Mouse (Mus musculus) kidney, adult 9 months (tissue): ENCODE results near the gene Fgd1.

Source experiments
- DNase-seq: peaks from one replicate; pipeline ENCODE4 v3.0.0; 2022

Fgd1 gene

DNA sequence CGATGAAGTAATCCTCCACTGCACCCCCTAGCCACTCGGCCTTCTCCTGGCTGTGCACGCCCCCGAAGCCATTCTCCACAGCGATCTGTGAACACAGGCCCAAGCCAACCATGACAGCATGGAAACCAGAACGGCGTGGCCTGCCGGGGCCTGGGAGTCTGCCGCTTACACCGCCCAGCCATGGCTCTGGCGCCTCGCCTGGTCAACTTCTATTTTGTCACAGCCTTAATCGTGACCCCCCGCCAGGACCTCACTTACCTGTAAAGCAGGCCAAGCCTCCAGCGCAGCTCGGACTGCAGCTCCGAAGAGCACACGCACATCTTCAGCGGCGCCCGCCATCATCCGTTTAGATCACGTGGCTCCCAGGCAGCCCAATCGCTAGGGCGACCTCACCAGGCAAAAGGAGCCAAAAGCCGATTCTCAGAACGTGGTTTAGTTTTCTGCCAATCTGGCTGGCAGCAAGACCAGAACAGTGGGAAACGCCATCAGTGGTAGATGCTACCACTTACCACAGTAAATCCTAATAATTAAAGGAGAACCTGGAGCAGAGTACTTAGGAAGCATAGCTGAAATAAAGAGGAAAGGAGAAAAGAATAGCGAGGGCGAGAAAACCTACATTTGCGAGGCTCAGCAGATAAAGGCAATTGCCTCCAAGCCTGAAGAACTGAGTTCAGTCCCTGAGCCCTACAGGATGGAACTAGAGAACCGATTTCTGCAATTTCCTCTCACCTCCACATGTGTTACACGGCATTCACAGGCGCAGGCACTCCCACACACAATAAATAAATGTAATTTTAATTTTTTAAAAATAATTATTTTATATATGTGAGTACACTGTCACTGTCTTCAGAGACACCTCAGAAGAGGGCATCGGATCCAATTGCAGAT, 50.5 kb downstream of the Fgd1 start, which contains the start of gene Tsr2:
Gene Tsr2, minus strand, starts transcription at position 373 of the 888 bp plus-strand sequence.
- peak; percentile 74 for DNase-seq

DNA sequence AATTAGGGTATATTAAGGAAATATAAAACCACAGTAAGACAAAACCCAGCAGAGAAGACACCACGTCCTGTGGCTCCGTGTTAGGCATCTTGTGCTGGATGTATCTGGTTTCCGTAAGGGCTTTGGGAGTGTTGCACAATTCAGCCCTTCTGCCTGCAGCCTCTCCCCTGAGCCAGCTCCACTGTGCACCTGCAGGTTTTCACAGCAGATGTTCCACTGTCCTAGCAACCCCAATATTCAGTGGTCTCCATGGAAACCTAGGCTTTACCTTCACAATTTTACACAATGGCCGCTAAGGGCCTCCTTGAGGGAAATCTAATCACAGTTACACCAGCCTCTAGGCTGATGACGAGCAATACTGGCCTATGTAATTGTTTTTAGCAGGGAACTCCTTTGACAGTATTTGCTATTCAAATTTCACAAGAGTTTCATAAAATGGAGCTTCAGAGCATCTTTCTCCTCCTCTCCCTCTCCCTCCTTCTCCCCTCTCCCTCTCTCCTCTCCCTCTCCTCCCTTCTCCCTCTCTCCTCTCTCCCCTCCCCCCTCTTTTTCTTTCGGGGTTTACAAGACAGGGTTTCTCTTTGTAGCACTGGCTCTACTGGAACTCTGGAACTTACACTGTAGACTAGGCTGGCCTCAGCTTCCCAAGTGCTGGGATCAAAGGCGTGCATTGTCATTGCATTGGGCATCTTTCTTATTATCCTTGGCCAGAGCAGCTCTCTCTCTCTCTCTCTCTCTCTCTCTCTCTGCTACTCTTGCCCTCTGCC, 61.5 kb downstream of the Fgd1 start:
- no peak for DNase-seq

DNA sequence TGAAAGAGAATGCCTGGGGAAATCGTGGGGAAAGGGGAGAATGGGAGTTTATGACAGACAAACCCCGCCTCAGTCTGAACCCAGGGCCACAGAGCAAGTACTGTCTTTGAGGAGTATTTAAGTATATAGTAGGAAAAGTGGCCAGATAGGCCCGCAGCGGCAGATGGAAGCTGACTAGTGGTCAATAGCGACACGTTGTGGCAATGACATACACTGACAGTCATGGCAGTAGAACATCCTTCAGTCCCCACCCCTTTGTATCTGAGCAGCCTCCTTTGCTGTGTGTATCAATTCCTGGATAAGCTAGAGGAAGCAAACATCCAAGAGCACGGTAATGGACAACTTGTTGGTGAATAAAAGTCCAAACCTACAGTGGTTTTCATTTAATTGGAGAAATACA, 70.8 kb downstream of the Fgd1 start:
- DNase-seq, result peak; percentile 30

DNA sequence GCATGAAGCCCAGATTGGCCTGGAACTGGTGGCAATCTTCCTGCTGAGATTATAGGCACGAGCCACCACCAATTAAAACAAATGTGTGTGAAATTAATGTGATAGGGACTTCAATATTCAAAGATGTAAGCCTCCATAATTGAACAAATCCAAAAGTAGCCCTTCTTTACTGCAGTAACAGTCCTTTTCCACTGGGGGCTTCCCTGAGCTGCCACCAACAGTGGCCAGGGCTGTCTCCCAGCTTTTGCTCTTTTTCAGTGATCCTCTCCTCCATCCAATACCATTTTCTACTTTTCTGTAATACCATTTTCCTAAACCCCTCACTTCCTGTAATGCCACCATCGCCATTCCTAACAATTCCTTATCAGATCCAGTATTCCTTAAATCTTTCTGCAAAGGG, 71.5 kb downstream of the Fgd1 start:
- peak; percentile 4 for DNase-seq

DNA sequence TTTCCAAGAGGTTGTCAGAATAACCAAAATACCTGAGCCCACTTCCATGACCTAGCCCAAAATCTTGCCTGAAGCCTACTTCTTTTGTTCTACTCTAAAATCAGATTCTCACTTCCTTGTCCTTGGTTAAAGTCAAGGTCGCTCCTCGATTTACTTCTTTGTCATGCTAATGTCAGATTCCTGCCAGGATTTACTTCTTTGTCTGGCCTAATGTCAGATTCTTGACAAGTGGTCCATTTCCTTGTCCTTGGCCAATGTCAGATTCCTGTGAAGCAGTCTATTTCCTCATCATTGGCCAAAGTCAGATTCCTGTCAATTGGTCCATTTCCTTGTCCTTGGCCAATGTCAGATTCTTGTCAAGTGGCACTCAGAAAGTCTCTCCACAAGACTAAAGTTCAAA, 78.0 kb downstream of the Fgd1 start:
- DNase-seq, result no peak

DNA sequence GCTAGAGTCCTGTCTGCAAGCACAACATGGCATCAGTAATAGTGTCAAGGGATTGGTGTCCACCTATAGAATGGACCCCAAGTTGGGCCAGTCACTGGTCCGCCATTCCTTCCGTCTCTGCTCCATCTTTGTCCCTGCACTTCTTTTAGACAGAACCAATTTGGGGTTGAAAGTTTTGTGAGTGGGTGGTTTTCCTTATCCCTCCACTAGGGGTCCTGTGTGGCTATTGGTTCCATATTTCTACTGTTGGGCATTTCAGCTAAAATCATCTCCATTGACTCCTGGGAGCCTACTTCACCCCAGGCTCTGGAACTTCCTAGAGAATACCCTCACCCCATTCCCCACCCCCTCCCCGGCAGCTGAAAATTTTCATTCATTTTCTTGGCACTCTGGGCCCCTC, 84.5 kb downstream of the Fgd1 start:
- DNase-seq, result no peak

DNA sequence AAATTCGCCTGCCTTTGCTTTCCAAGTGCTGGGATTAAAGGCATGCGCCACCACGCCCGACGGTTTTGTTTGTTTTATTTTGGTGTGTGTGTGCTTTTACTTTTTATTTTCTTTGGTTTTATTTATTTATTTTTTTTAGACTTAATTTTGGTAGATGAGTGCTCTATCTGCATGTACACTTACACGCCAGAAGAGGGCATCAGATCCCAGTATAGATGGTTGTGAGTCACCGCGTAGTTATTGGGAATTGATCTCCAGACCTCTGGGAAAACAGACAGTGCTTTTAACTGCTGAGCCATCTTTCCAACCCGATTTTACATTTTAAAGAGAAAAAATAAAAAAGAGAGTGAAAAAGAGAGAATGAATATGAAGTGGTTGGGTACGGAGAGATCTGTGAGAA, 86.8 kb downstream of the Fgd1 start:
- peak; percentile 29 for DNase-seq
